Mouse (Mus musculus): ENCODE measurements around the gene Plekhh3.
A peak's percentile ranks its signal among the peaks of the same experiment; 100 is the strongest.

Plekhh3 gene

GRCm38 (mm10) chr11:101186526-101187247, 15.5 kb upstream of the Plekhh3 start:
- no peak for DNase-seq (ENCODE audit: low spot score)

GRCm38 (mm10) chr11:101185441-101185840, 14.3 kb upstream of the Plekhh3 start:
- DNase-seq (ENCODE audit: low spot score), result no peak

- no peak for DNase-seq (ENCODE audit: low spot score)
Measured at GRCm38 (mm10) chr11:101184984-101185383, 13.8 kb upstream of the Plekhh3 start.

GRCm38 (mm10) chr11:101182771-101183517, 11.8 kb upstream of the Plekhh3 start:
- DNase-seq (ENCODE audit: low spot score), result no peak

- no peak for DNase-seq (ENCODE audit: low spot score)
Measured at GRCm38 (mm10) chr11:101181961-101182360, 10.8 kb upstream of the Plekhh3 start.

- no peak for DNase-seq (ENCODE audit: low spot score)
Measured at GRCm38 (mm10) chr11:101180846-101181740, 9.9 kb upstream of the Plekhh3 start.

- no peak for DNase-seq (ENCODE audit: low spot score)
Measured at GRCm38 (mm10) chr11:101180261-101180660, 9.1 kb upstream of the Plekhh3 start.

- no peak for DNase-seq (ENCODE audit: low spot score)
Measured at GRCm38 (mm10) chr11:101179306-101179705, 8.2 kb upstream of the Plekhh3 start.

- no peak for DNase-seq (ENCODE audit: low spot score)
Measured at GRCm38 (mm10) chr11:101178061-101179058, 7.2 kb upstream of the Plekhh3 start.

- DNase-seq (ENCODE audit: low spot score), result peak; percentile 80
Measured at GRCm38 (mm10) chr11:101176933-101177773, 6.0 kb upstream of the Plekhh3 start.

GRCm38 (mm10) chr11:101176117-101176691, 5.1 kb upstream of the Plekhh3 start:
- DNase-seq (ENCODE audit: low spot score), result no peak

- DNase-seq (ENCODE audit: low spot score), result no peak
Measured at GRCm38 (mm10) chr11:101175636-101176116, 4.5 kb upstream of the Plekhh3 start.

GRCm38 (mm10) chr11:101174851-101175628, 3.9 kb upstream of the Plekhh3 start, which contains the start of gene Ccr10:
Gene Ccr10, minus strand, starts transcription at chr11:101175443.
- no peak for DNase-seq (ENCODE audit: low spot score)

GRCm38 (mm10) chr11:101174389-101174745, 3.2 kb upstream of the Plekhh3 start:
- DNase-seq (ENCODE audit: low spot score), result no peak

GRCm38 (mm10) chr11:101173631-101174388, 2.7 kb upstream of the Plekhh3 start:
- peak; percentile 73 for DNase-seq (ENCODE audit: low spot score)

- no peak for DNase-seq (ENCODE audit: low spot score)
Measured at GRCm38 (mm10) chr11:101173112-101173511, 2.0 kb upstream of the Plekhh3 start.

GRCm38 (mm10) chr11:101172434-101172815, 1.3 kb upstream of the Plekhh3 start:
- DNase-seq (ENCODE audit: low spot score), result no peak
